18 mouse cellular contexts compared by ENCODE assay signal in genomic region chr6:67226286-67226685, GRCm38 (mm10). TPM values are rescaled to one million over a fixed set of nuclear protein-coding genes. Genes with fewer than 3 reads are reported as not detected.
A peak's percentile ranks its signal among the peaks of the same experiment; 100 is the strongest.
DNase-seq lines count a peak whose midpoint lies in the region; ATAC-seq and TF ChIP-seq lines count a peak whose summit lies in the region.
"Had no signal": no experiment of that assay in that cellular context is flagged by ENCODE, and none has a peak within 500 bp of the region (broad histone marks: within the 10 kb centered on the region; RNA-seq: fewer than 3 reads in every experiment).

No protein-coding gene starts in this region.

- no peak overlapping the region for H3K27ac ChIP-seq in embryonic facial prominence, embryonic 14.5 days (replicated peaks; ENCODE audit: low read depth, low read length)
- H3K27ac ChIP-seq in embryonic facial prominence, embryonic 10.5 days (replicated peaks), result no peak overlapping the region
- peak overlapping the region; percentile 49; the same call in 1 of the 2 replicates for H3K27ac ChIP-seq in ES-Bruce4 (ENCODE audit: insufficient read depth, low read length)
- H3K27ac ChIP-seq: forebrain, embryonic 15.5 days; heart, embryonic 13.5 days; hindbrain, embryonic 13.5 days; hindbrain, postnatal 0 days had no signal

- H3K4me2 ChIP-seq in embryonic facial prominence, embryonic 14.5 days (ENCODE audit: low read depth, low read length), result no peak overlapping the region
- H3K4me2 ChIP-seq: forebrain, embryonic 15.5 days; heart, embryonic 13.5 days; hindbrain, embryonic 13.5 days had no signal

- intact Hi-C loops in gastrocnemius, postnatal 36 days (cut with DNase I), result no loop called here

- no peaks in the 10 kb centered on the region for H3K36me3 ChIP-seq in embryonic facial prominence, embryonic 14.5 days (ENCODE audit: control insufficient read depth, insufficient read depth, low read length)
- no peaks in the 10 kb centered on the region for H3K36me3 ChIP-seq in embryonic facial prominence, embryonic 10.5 days (replicated peaks)
- no peaks in the 10 kb centered on the region for H3K36me3 ChIP-seq in ES-Bruce4 (ENCODE audit: control insufficient read depth, insufficient read depth, low read length, poor library complexity, severe bottlenecking)
- H3K36me3 ChIP-seq: forebrain, embryonic 15.5 days; heart, embryonic 13.5 days; hindbrain, embryonic 13.5 days had no signal

- no peak for ATAC-seq in embryonic facial prominence, embryonic 14.5 days (ENCODE audit: low read depth)
- ATAC-seq: CD4-positive, CD25-positive, alpha-beta regulatory T cell, adult 4 months; forebrain, embryonic 15.5 days; hindbrain, postnatal 0 days had no signal

- no peak overlapping the region for H3K4me3 ChIP-seq in embryonic facial prominence, embryonic 14.5 days (ENCODE audit: low read depth, low read length)
- no peak overlapping the region for H3K4me3 ChIP-seq in embryonic facial prominence, embryonic 10.5 days
- H3K4me3 ChIP-seq in ES-Bruce4 (ENCODE audit: low read depth, low read length), result no peak overlapping the region
- H3K4me3 ChIP-seq: forebrain, embryonic 15.5 days; heart, embryonic 13.5 days; hindbrain, embryonic 13.5 days had no signal

- no peak for TF ChIP-seq CTCF in ES-Bruce4 (IDR thresholded peaks at IDR 0.05; ENCODE audit: low read depth, low read length)

- TF ChIP-seq POLR2A in ES-Bruce4 (IDR thresholded peaks at IDR 0.05; ENCODE audit: insufficient read depth, low read length), result no peak

- H3K27me3 ChIP-seq in embryonic facial prominence, embryonic 14.5 days (replicated peaks; ENCODE audit: control insufficient read depth, insufficient read depth, low read length), result peaks cover 4% of the 10 kb centered on the region; the same call in 1 of the 2 replicates
- H3K27me3 ChIP-seq in embryonic facial prominence, embryonic 10.5 days (replicated peaks; ENCODE audit: low read depth, poor library complexity, severe bottlenecking), result peaks cover 12% of the 10 kb centered on the region
- no peaks in the 10 kb centered on the region for H3K27me3 ChIP-seq in ES-Bruce4 (ENCODE audit: control insufficient read depth, insufficient read depth, low read length, poor library complexity, severe bottlenecking)
- H3K27me3 ChIP-seq: forebrain, embryonic 15.5 days; heart, embryonic 13.5 days had no signal

- no peak for TF ChIP-seq EP300 in ES-Bruce4 (IDR thresholded peaks at IDR 0.05; ENCODE audit: insufficient read depth, low read depth, low read length)

- 0 out of 2 replicates have a peak, but pooled peaks cover 3% of the 10 kb centered on the region for H3K4me1 ChIP-seq in embryonic facial prominence, embryonic 14.5 days (ENCODE audit: control insufficient read depth, insufficient read depth, low read length)
- H3K4me1 ChIP-seq in embryonic facial prominence, embryonic 10.5 days, result peaks cover 19% of the 10 kb centered on the region
- H3K4me1 ChIP-seq in ES-Bruce4 (ENCODE audit: control insufficient read depth, insufficient read depth, low read length), result peaks cover 3% of the 10 kb centered on the region

- WGBS in embryonic facial prominence, embryonic 14.5 days, result 43% methylated on average over 4 of the region's 4 CpGs
- 67% methylated on average over 4 of the region's 4 CpGs for WGBS in embryonic facial prominence, embryonic 10.5 days

- DNase-seq in embryonic facial prominence, embryonic 14.5 days (ENCODE audit: low spot score), result peak; percentile 13
- DNase-seq in embryonic facial prominence, embryonic 10.5 days (ENCODE audit: low spot score), result no peak
- peak; percentile 29 for DNase-seq in gastrocnemius, postnatal 25 days
- DNase-seq in gastrocnemius, postnatal 36 days, result no peak
- peak; percentile 64 for DNase-seq in skeletal muscle tissue, adult 2 months (ENCODE audit: low read depth, low spot score)
- no peak for DNase-seq in left cerebral cortex, adult 11 months (ENCODE audit: low spot score)
- DNase-seq: adrenal gland, postnatal 14 days; B cell, adult 2 months; cerebellum, adult 2 months; cerebellum, postnatal 10 days; heart, postnatal 10 days; kidney, adult 11 months had no signal

- H3K9me3 ChIP-seq in embryonic facial prominence, embryonic 14.5 days (ENCODE audit: control insufficient read depth, low read length), result no peaks in the 10 kb centered on the region
- no peaks in the 10 kb centered on the region for H3K9me3 ChIP-seq in embryonic facial prominence, embryonic 10.5 days
- no peaks in the 10 kb centered on the region for H3K9me3 ChIP-seq in ES-Bruce4 (replicated peaks; ENCODE audit: control insufficient read depth, insufficient read depth, low read length, poor library complexity, severe bottlenecking)
- H3K9me3 ChIP-seq: forebrain, embryonic 15.5 days; heart, embryonic 13.5 days; hindbrain, embryonic 13.5 days had no signal

- H3K9ac ChIP-seq in embryonic facial prominence, embryonic 14.5 days (ENCODE audit: low read depth, low read length), result no peak overlapping the region
- no peak overlapping the region for H3K9ac ChIP-seq in ES-Bruce4 (ENCODE audit: low read depth, poor library complexity, severe bottlenecking)
- H3K9ac ChIP-seq: forebrain, embryonic 15.5 days; heart, embryonic 13.5 days; hindbrain, embryonic 13.5 days had no signal

RNA-seq across cellular contexts. Expression of gene Serbp1, which starts 11.7 kb away (rescaled TPM):
- polyA plus RNA-seq in embryonic facial prominence, embryonic 14.5 days (2014; fragmentation: Nextera tagmentation; extraction: Ambion mirVana), result 426 and 453 TPM in 2 replicates
- 503 and 518 TPM in 2 replicates for polyA plus RNA-seq in embryonic facial prominence, embryonic 10.5 days (2016; fragmentation: Nextera tagmentation; extraction: Ambion mirVana)
- 100 to 1,000 TPM; 265 to 268 TPM for total RNA-seq in gastrocnemius, postnatal 25 days (2021)
- 100 to 1,000 TPM; 255 to 326 TPM for total RNA-seq in gastrocnemius, postnatal 36 days (2021)
- 1,899 and 1,955 TPM in 2 replicates for polyA plus RNA-seq in ES-Bruce4 (2011; ENCODE audit: insufficient read depth, insufficient read length, low read depth, missing spikeins)

Comparison
In these comparisons a context has a peak if more than half of its experiments do, and no peak if none do; other contexts are left out.
1. DNase-seq: peak in embryonic facial prominence, embryonic 14.5 days (single experiment), gastrocnemius, postnatal 25 days (single experiment) and skeletal muscle tissue, adult 2 months (single experiment); none in embryonic facial prominence, embryonic 10.5 days (single experiment), gastrocnemius, postnatal 36 days (0 of 2) and left cerebral cortex, adult 11 months (single experiment).